Mouse (Mus musculus): ENCODE data around the gene A030005L19Rik. TPM values are rescaled to one million over a fixed set of nuclear protein-coding genes. Genes with fewer than 3 reads are reported as not detected.

A030005L19Rik gene
- 5.9 TPM for total RNA-seq (2023)

DNA sequence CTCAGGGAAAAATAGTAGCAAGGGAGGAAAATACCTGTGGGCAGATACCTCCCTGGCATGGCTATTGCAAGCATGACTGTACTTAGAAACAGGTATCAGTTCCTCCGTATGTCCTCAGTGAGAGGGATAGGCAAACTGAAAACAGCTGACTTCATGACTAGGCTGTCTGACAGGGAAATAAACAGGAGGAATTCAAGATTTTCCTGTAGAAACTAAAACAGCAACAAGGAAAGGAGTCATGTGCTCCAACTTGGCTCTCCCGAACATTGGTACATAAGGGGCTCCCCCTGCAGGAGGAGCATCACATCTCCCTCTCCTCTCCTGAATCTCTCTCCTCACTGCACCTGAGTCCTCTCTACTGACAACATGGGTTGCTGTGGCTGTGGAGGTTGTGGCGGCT, at the start of gene A030005L19Rik:
TSS of gene A030005L19Rik (plus strand) at position 301 of the 400 bp plus-strand sequence.

DNA sequence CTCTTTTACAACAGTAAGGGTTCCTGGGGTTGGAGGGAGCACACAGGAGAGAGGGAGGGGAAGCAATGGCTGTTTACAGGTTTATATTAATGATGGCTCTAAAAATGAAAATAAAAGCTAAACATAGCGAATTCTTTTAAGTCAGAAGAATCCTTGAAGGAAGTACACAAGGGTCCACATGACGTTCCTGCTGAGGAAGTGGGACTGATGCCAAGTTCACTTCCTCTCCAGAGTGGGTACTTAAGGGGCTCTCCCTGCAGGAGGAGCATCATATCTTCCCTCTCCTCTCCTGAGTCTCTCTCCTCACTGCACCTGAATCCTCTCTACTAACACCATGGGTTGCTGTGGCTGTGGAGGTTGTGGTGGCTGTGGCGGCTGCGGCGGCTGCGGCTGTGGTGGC, 11.5 kb downstream of the A030005L19Rik start, which contains the start of gene A030014E15Rik:
TSS of gene A030014E15Rik (plus strand) at position 268 of the 400 bp plus-strand sequence.

GRCm38 (mm10) chr1:82931326-82931725, 18.2 kb downstream of the A030005L19Rik start, which contains the start of gene Gm6217:
Gm6217 (minus strand) TSS chr1:82931399.

DNA sequence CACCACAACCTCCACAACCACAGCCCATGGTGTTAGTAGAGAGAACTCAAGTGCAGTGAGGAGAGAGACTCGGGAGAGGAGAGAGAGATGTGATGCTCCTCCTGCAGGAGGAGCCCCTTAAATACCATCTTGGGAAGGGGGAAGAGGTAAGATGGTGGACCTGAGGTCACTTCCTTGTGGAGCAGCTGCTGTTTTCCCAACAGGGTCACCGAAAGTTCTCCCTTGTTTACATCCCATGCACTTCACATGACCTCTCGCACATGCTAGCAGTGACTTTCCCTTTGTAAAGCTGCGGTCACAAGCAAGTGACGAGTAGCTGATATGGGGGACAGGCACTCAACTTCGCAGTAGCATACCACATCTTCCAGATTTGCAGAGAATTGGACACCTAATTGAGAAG, 30.2 kb downstream of the A030005L19Rik start, which contains the start of gene A030003K21Rik:
TSS of gene A030003K21Rik (minus strand) at position 94 of the 400 bp plus-strand sequence.

DNA sequence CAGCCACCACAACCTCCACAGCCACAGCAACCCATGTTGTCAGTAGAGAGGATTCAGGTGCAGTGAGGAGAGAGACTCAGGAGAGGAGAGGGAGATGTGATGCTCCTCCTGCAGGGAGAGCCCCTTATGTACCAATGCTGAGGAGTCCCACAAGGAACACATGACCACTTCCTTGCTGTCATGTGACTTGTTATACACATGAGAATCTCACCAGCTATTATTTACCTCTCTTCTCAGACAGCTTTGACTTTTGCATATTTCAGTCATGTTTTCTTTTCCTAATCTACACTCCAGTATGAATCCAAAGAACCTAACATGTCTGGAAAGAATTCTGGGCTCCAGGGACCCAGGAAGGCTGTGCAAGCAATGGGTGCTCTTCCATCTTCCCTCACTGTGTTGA, 42.8 kb downstream of the A030005L19Rik start, which contains the start of gene Gm7544:
TSS of gene Gm7544 (minus strand) at position 101 of the 400 bp plus-strand sequence.

DNA sequence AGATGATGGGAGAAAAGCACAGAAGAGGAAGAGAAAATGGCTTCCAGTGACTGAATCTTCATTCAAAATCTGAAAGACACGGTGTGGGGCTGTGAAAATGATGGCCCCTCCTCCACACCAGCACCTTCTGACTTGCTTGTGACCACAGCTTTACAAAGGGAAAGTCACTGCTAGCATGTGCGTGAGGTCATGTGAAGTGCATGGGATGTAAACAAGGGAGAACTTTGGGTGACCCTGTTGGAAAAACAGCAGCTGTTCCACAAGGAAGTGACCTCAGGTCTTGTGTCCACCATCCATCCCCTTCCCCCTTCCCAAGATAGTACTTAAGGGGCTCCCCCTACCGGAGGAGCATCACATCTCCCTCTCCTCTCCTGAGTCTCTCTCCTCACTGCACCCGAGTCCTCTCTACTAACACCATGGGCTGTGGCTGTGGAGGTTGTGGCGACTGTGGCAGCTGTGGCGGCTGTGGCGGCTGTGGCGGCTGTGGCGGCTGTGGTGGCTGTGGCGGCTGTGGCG, 46.8 kb downstream of the A030005L19Rik start, which contains the start of gene Gm47955:
TSS of gene Gm47955 (plus strand) at position 417 of the 516 bp plus-strand sequence.

Other genes with a start within 250 kb of the A030005L19Rik start
- gene Mff, start 188.4 kb upstream of the A030005L19Rik start, total RNA-seq (2023) = 93.6 TPM
- not detected for gene Tm4sf20, start 144.9 kb upstream of the A030005L19Rik start, total RNA-seq (2023)
- gene Gm47791, start 142.1 kb upstream of the A030005L19Rik start, total RNA-seq (2023) = not detected
- 102 TPM for gene Agfg1, start 73.8 kb upstream of the A030005L19Rik start, total RNA-seq (2023)
- gene A030014E15Rik, start 11.6 kb downstream of the A030005L19Rik start, total RNA-seq (2023) = 0.77 TPM
- gene Gm6217, start 18.1 kb downstream of the A030005L19Rik start, total RNA-seq (2023) = not detected
- not detected for gene A030003K21Rik, start 30.1 kb downstream of the A030005L19Rik start, total RNA-seq (2023)
- not detected for gene Gm7544, start 42.7 kb downstream of the A030005L19Rik start, total RNA-seq (2023)
- gene Gm47955, start 47.0 kb downstream of the A030005L19Rik start, total RNA-seq (2023) = not detected
- not detected for gene Gm47959, start 87.2 kb downstream of the A030005L19Rik start, total RNA-seq (2023)
- not detected for gene Slc19a3, start 125.1 kb downstream of the A030005L19Rik start, total RNA-seq (2023)
- not detected for gene Krtap28-10, start 129.2 kb downstream of the A030005L19Rik start, total RNA-seq (2023)
- gene Gm47969, start 131.6 kb downstream of the A030005L19Rik start, total RNA-seq (2023) = not detected
- gene A030005K14Rik, start 146.1 kb downstream of the A030005L19Rik start, total RNA-seq (2023) = not detected
- not detected for gene Krtap28-13, start 147.6 kb downstream of the A030005L19Rik start, total RNA-seq (2023)
- gene Ccl20, start 203.4 kb downstream of the A030005L19Rik start, total RNA-seq (2023) = not detected
- not detected for gene Daw1, start 246.4 kb downstream of the A030005L19Rik start, total RNA-seq (2023)